Mouse (Mus musculus) brain, embryonic 14.5 days (tissue): ENCODE results near the gene Stradb.

Source experiments
- CTCF ChIP-seq: fragments of 200-500 bp; IDR thresholded peaks from 2 replicates; pipeline ENCODE4 v1.5.1; 2012; ENCODE audit warnings: inconsistent platforms, mild to moderate bottlenecking, moderate library complexity, borderline replicate concordance; ENCODE audit not compliant: insufficient read depth, insufficient read length; ENCODE audit errors: extremely low read depth
- POLR2A ChIP-seq: fragments of 200-500 bp; IDR thresholded peaks from 2 replicates; pipeline ENCODE4 v1.6.1; 2012; ENCODE audit warnings: mild to moderate bottlenecking, inconsistent platforms, borderline replicate concordance; ENCODE audit not compliant: poor library complexity, insufficient read depth, insufficient read length, severe bottlenecking; ENCODE audit errors: extremely low read depth

DNA sequence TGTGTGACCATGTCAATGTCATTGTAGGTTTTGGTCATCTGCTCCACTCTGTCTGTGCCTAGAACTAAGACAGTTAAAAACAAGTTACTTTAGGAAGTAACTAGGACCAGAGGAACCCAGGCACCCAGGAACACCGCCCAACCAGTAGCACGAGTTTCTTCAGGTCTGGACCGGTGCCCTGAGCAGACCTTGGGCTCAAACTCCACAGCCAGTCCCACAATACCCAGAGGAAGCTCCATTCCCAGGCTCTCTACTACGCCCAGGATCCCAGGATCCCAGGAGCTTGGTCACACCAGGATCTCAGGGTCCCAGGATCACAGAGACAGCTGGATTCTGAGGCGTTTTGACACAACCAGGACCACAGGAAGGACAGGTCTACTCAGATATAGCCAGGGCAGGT lies 46.7 kb upstream of the Stradb start:
- TF ChIP-seq CTCF (no peak), POLR2A (no peak)
